Mouse (Mus musculus) right cerebral cortex, postnatal 25 days (tissue): ENCODE data around the gene Lyz2.
"Not testable (repeated sequence)": the region's sequence is repeated elsewhere in the genome, so short reads cannot be mapped to it uniquely, and the experiment has no call there.

Experiments used
- DNase-seq: peaks from one replicate; pipeline ENCODE4 v3.0.0; 2022

Gene Lyz2

GRCm38 (mm10) chr10:117284578-117285520, 2.7 kb upstream of the Lyz2 start:
- no peak for DNase-seq

- no peak for DNase-seq
Measured at GRCm38 (mm10) chr10:117283871-117284577, 1.9 kb upstream of the Lyz2 start.

DNA sequence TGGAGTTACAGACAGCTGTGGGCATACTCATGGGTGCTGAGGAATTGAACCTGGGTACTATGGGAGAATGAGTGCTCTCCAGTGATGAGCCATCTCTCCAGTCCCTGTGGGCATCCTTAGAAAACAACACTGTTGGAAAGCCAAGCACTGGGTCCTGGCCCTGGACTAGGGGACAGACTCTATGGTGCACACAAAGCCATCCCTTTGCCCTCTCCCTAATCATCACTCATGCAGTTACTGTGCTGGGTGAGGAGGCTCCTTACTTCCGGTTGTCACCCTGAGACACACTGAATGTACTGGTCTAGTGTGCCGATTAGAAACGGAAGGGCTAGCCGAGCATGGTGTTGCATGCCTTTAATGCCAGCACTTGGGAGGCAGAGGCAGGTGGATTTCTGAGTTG, 1.1 kb upstream of the Lyz2 start:
- DNase-seq: not testable (repeated sequence)

DNA sequence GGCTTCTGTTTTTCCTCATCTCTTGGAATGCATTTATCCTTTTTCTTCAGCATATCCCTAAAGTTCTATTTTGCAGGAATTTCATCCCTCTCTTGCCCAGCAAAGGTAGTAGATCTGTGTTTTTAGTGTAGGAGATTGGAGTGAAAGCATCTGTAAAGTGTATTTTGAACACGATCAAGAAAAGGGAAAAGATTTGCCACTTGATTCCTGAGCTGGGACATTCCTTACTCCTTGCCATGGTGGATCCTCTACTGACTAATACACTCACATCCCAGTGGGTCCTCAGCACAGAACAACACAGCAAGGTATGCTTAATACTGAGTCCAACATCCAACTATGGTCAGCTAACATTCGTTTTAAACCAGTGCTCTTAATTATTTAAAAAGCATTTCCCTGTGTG, 430 bp upstream of the Lyz2 start:
- DNase-seq: no peak

DNA sequence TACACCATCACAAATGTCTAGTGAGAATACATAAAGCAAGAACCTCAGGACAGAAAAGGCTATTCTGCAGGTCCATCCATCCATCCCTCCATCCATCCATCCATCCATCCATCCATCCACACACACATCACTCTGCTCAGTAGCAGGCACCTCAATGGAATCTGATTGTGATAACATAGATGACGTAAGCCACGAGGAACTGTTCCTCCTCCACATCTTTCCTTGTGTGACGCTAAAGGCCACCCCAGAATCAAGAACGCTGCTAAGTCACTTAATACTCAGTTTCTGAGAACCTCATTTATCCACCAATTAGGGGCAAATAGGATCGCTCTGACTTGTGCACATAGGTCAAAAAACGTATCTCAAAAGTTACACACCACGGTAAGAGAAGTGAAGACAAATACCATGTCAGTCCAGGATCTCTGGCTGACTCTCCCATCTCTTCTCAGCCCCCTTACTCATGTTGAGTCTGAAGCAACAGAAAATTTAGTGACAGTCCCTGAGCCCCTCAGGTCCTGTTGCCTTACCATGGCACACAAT, 670 bp downstream of the Lyz2 start:
- DNase-seq: no peak

DNA sequence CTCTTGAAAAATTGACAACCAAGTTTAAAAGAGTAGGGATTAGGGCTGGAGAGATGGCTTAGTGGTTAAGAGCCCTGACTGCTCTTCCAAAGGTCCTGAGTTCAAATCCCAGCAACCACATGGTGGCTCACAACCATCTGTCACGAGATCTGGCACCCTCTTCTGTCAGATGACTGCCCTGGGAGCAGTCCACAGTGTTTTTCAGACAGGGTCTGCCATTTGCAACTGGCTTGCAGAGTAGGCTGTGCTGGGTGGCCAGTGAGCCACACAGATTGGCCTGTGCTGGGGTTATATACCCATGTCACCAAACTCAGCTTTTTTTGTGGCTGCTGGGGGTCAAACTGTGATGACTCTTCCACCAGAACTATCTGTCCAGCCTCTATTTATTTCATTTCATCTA, 2.1 kb downstream of the Lyz2 start:
- DNase-seq: no peak

- DNase-seq: not testable (repeated sequence)
Measured at GRCm38 (mm10) chr10:117278510-117278909, 3.6 kb downstream of the Lyz2 start.

DNA sequence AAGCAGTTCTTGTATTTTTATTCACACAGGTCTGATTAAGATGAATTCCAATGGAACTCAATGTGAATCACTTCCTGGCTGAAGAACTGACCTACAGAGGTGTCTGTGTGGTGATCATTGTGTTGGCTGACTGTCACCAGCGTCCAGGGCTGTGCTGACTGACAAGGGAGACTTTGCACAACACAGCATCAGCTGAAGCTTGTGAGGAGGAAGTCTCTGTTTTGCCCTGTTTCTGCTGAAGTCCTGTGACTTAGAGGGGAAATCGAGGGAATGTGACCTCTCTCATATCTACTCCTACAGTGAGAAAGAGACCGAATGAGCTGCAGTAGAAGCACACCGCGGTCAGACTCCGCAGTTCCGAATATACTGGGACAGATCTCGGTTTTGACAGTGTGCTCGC, 4.3 kb downstream of the Lyz2 start:
- DNase-seq: peak; percentile 3

DNA sequence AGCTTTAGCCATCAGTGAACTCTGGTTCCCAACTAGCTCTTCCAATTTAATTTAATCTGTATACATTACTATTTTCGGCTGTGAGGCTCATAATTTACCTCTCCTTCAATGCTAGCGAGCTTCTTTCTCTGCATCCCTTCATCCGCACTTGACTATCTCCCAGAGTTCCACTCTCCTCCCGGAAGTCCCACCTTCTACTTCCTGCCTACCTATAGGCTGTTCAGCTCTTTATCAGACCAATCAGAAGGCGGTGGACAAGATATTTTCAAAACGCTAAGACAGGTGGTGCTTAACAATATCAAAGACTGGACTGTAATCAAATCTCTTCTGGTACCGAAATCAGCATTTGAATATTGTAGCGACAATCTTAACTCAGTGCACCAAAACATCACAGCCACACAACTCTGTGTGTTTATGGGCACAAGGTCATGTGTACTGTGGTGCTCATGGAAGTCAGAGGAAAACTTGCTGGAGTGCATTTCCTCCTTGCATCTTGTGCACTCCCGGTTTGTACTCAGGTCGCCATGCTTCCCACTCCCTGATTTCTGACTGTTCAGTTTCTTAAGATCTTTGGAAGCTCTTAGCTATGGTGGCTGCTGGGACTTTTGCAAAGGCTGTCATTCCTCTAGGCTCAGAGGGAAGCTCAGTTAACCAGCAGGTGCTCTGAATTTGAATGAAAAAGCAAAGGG, 6.3 kb downstream of the Lyz2 start:
- no peak for DNase-seq

- not testable (repeated sequence) for DNase-seq
Measured at GRCm38 (mm10) chr10:117274645-117275044, 7.5 kb downstream of the Lyz2 start.

- no peak for DNase-seq
Measured at GRCm38 (mm10) chr10:117272023-117272422, 10.1 kb downstream of the Lyz2 start.

- no peak for DNase-seq
Measured at GRCm38 (mm10) chr10:117259870-117260269, 22.3 kb downstream of the Lyz2 start.

GRCm38 (mm10) chr10:117238603-117239002, 43.5 kb downstream of the Lyz2 start, which contains the start of gene 9530003J23Rik:
Gene 9530003J23Rik (minus strand): TSS chr10:117238703.
- DNase-seq: no peak

- DNase-seq: no peak
Measured at GRCm38 (mm10) chr10:117235866-117236265, 46.3 kb downstream of the Lyz2 start.

- no peak for DNase-seq
Measured at GRCm38 (mm10) chr10:117234825-117235224, 47.3 kb downstream of the Lyz2 start.

GRCm38 (mm10) chr10:117229826-117230225, 52.3 kb downstream of the Lyz2 start:
- no peak for DNase-seq
